25 mouse cellular contexts compared by ENCODE assay signal in the genomic region with DNA sequence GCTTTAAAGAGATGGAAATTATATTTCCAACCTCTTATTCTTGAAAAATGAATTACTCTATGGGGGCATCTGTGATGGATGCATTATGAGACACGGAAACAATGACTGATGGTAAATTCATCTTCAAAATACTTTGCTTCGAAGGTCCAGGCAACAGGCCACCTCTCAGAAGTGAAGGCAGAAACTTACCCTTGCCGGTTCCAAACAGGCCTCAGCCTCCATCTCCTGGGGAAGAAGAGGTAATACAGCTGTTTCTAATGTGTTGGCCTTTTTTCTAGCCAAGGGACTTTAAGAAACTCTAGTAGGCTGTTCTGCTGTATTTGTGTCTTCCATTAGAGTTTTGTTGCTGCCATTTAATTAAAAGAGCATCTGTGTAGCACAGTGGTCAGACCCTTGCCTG. TPM values are rescaled to one million over a fixed set of nuclear protein-coding genes. Genes with fewer than 3 reads are reported as not detected.
A peak's percentile ranks its signal among the peaks of the same experiment; 100 is the strongest.
DNase-seq lines count a peak whose midpoint lies in the region; ATAC-seq and TF ChIP-seq lines count a peak whose summit lies in the region.
"Had no signal": no experiment of that assay in that cellular context is flagged by ENCODE, and none has a peak within 500 bp of the region (broad histone marks: within the 10 kb centered on the region; RNA-seq: fewer than 3 reads in every experiment).

No protein-coding gene starts in this region.

- no peak overlapping the region for H3K27ac ChIP-seq in forebrain, postnatal 0 days (ENCODE audit: low read depth, low read length)
- no peak overlapping the region for H3K27ac ChIP-seq in forebrain, embryonic 13.5 days
- H3K27ac ChIP-seq in kidney, postnatal 0 days: no peak overlapping the region
- no peak overlapping the region for H3K27ac ChIP-seq in midbrain, postnatal 0 days (ENCODE audit: low read depth, low read length)
- H3K27ac ChIP-seq in midbrain, embryonic 15.5 days: no peak overlapping the region
- H3K27ac ChIP-seq: embryonic facial prominence, embryonic 15.5 days; heart, embryonic 15.5 days; hindbrain, embryonic 10.5 days; limb, embryonic 15.5 days; lung, embryonic 15.5 days; midbrain, embryonic 12.5 days; neural tube, embryonic 13.5 days had no signal

- WGBS in forebrain, postnatal 0 days: 80% methylated on average over 3 of the region's 3 CpGs
- 73% methylated on average over 3 of the region's 3 CpGs for WGBS in forebrain, embryonic 13.5 days
- 72% methylated on average over 3 of the region's 3 CpGs for WGBS in kidney, postnatal 0 days
- WGBS in midbrain, postnatal 0 days: 75% methylated on average over 3 of the region's 3 CpGs
- WGBS in midbrain, embryonic 15.5 days: 80% methylated on average over 3 of the region's 3 CpGs

- ATAC-seq in forebrain, postnatal 0 days: no peak
- ATAC-seq in forebrain, embryonic 13.5 days: no peak
- no peak for ATAC-seq in kidney, postnatal 0 days (replicated peaks; ENCODE audit: low FRiP score, low read depth)
- no peak for ATAC-seq in midbrain, postnatal 0 days (ENCODE audit: low FRiP score)
- no peak for ATAC-seq in midbrain, embryonic 15.5 days (replicated peaks)

- H3K9ac ChIP-seq in forebrain, postnatal 0 days: no peak overlapping the region
- no peak overlapping the region for H3K9ac ChIP-seq in forebrain, embryonic 13.5 days
- no peak overlapping the region for H3K9ac ChIP-seq in kidney, postnatal 0 days (ENCODE audit: low read depth, low read length)
- no peak overlapping the region for H3K9ac ChIP-seq in midbrain, postnatal 0 days (replicated peaks; ENCODE audit: low read length, poor library complexity, severe bottlenecking)
- H3K9ac ChIP-seq in midbrain, embryonic 15.5 days: no peak overlapping the region
- H3K9ac ChIP-seq: embryonic facial prominence, embryonic 15.5 days; heart, embryonic 15.5 days; limb, embryonic 15.5 days; lung, embryonic 15.5 days; midbrain, embryonic 12.5 days; neural tube, embryonic 13.5 days had no signal

- H3K9me3 ChIP-seq in forebrain, postnatal 0 days (ENCODE audit: low read length): no peaks in the 10 kb centered on the region
- no peaks in the 10 kb centered on the region for H3K9me3 ChIP-seq in forebrain, embryonic 13.5 days (replicated peaks)
- no peaks in the 10 kb centered on the region for H3K9me3 ChIP-seq in kidney, postnatal 0 days (replicated peaks; ENCODE audit: low read length)
- no peaks in the 10 kb centered on the region for H3K9me3 ChIP-seq in midbrain, postnatal 0 days (ENCODE audit: low read length)
- no peaks in the 10 kb centered on the region for H3K9me3 ChIP-seq in midbrain, embryonic 15.5 days
- H3K9me3 ChIP-seq: embryonic facial prominence, embryonic 15.5 days; heart, embryonic 15.5 days; hindbrain, embryonic 10.5 days; limb, embryonic 15.5 days; lung, embryonic 15.5 days; midbrain, embryonic 12.5 days; neural tube, embryonic 13.5 days had no signal

- no peaks in the 10 kb centered on the region for H3K36me3 ChIP-seq in forebrain, postnatal 0 days (ENCODE audit: insufficient read depth)
- H3K36me3 ChIP-seq in forebrain, embryonic 13.5 days (ENCODE audit: poor library complexity, severe bottlenecking): no peaks in the 10 kb centered on the region
- H3K36me3 ChIP-seq in kidney, postnatal 0 days (ENCODE audit: insufficient read depth, low read length): no peaks in the 10 kb centered on the region
- no peaks in the 10 kb centered on the region for H3K36me3 ChIP-seq in midbrain, postnatal 0 days (ENCODE audit: insufficient read depth, low read length)
- no peaks in the 10 kb centered on the region for H3K36me3 ChIP-seq in midbrain, embryonic 15.5 days (replicated peaks)
- H3K36me3 ChIP-seq: embryonic facial prominence, embryonic 15.5 days; heart, embryonic 15.5 days; hindbrain, embryonic 10.5 days; limb, embryonic 15.5 days; lung, embryonic 15.5 days; midbrain, embryonic 12.5 days; neural tube, embryonic 13.5 days had no signal

- no peaks in the 10 kb centered on the region for H3K4me1 ChIP-seq in forebrain, postnatal 0 days (ENCODE audit: insufficient read depth)
- no peaks in the 10 kb centered on the region for H3K4me1 ChIP-seq in forebrain, embryonic 13.5 days
- no peaks in the 10 kb centered on the region for H3K4me1 ChIP-seq in kidney, postnatal 0 days (replicated peaks; ENCODE audit: insufficient read depth, low read length)
- no peaks in the 10 kb centered on the region for H3K4me1 ChIP-seq in midbrain, postnatal 0 days (ENCODE audit: insufficient read depth, low read length)
- no peaks in the 10 kb centered on the region for H3K4me1 ChIP-seq in midbrain, embryonic 15.5 days
- H3K4me1 ChIP-seq: embryonic facial prominence, embryonic 15.5 days; heart, embryonic 15.5 days; limb, embryonic 15.5 days; lung, embryonic 15.5 days; midbrain, embryonic 12.5 days; neural tube, embryonic 13.5 days had no signal

- TF ChIP-seq CTCF in forebrain, postnatal 0 days (IDR thresholded peaks at IDR 0.05; ENCODE audit: low read depth): peak; percentile 44
- TF ChIP-seq CTCF in kidney, postnatal 0 days (IDR thresholded peaks at IDR 0.05; ENCODE audit: low read depth): peak; percentile 39; the same call in 1 of the 2 replicates
- peak; percentile 72 for TF ChIP-seq CTCF in midbrain, postnatal 0 days (IDR thresholded peaks at IDR 0.05)

- H3K4me3 ChIP-seq in forebrain, postnatal 0 days (ENCODE audit: low read depth, low read length): no peak overlapping the region
- no peak overlapping the region for H3K4me3 ChIP-seq in forebrain, embryonic 13.5 days
- no peak overlapping the region for H3K4me3 ChIP-seq in kidney, postnatal 0 days (replicated peaks; ENCODE audit: low read depth, low read length)
- no peak overlapping the region for H3K4me3 ChIP-seq in midbrain, postnatal 0 days (ENCODE audit: low read depth, low read length)
- H3K4me3 ChIP-seq in midbrain, embryonic 15.5 days: no peak overlapping the region
- H3K4me3 ChIP-seq: embryonic facial prominence, embryonic 15.5 days; heart, embryonic 15.5 days; hindbrain, embryonic 10.5 days; limb, embryonic 15.5 days; lung, embryonic 15.5 days; midbrain, embryonic 12.5 days; neural tube, embryonic 13.5 days had no signal

- DNase-seq in forebrain, postnatal 0 days: no peak
- DNase-seq in kidney, postnatal 0 days (ENCODE audit: low spot score): peak; percentile 11
- DNase-seq in kidney, postnatal 25 days: no peak
- no peak for DNase-seq in midbrain, postnatal 0 days (ENCODE audit: low spot score)
- no peak for DNase-seq in embryo, embryonic 10.5 days (ENCODE audit: low spot score)
- DNase-seq: adrenal gland, adult 2 months; cerebellum, adult 9-10 months; kidney, adult 8-10 months; kidney, postnatal 36 days; layer of hippocampus, adult 9-11 months; right cerebral cortex, adult 18-20 months; thymus, postnatal 14 days had no signal

- no peak overlapping the region for H3K4me2 ChIP-seq in forebrain, postnatal 0 days (ENCODE audit: low read depth)
- H3K4me2 ChIP-seq in forebrain, embryonic 13.5 days: no peak overlapping the region
- H3K4me2 ChIP-seq in kidney, postnatal 0 days (ENCODE audit: low read length): no peak overlapping the region
- no peak overlapping the region for H3K4me2 ChIP-seq in midbrain, postnatal 0 days (ENCODE audit: low read depth, low read length, poor library complexity, severe bottlenecking)
- no peak overlapping the region for H3K4me2 ChIP-seq in midbrain, embryonic 15.5 days
- H3K4me2 ChIP-seq: embryonic facial prominence, embryonic 15.5 days; heart, embryonic 15.5 days; limb, embryonic 15.5 days; lung, embryonic 15.5 days; midbrain, embryonic 12.5 days; neural tube, embryonic 13.5 days had no signal

- H3K27me3 ChIP-seq in forebrain, postnatal 0 days (ENCODE audit: insufficient read depth, low read length): peaks cover 16% of the 10 kb centered on the region
- no peaks in the 10 kb centered on the region for H3K27me3 ChIP-seq in forebrain, embryonic 13.5 days
- no peaks in the 10 kb centered on the region for H3K27me3 ChIP-seq in kidney, postnatal 0 days (ENCODE audit: insufficient read depth, low read length)
- no peaks in the 10 kb centered on the region for H3K27me3 ChIP-seq in midbrain, postnatal 0 days (ENCODE audit: insufficient read depth, low read length)
- H3K27me3 ChIP-seq in midbrain, embryonic 15.5 days (replicated peaks): no peaks in the 10 kb centered on the region
- H3K27me3 ChIP-seq: embryonic facial prominence, embryonic 15.5 days; heart, embryonic 15.5 days; limb, embryonic 15.5 days; lung, embryonic 15.5 days; midbrain, embryonic 12.5 days; neural tube, embryonic 13.5 days had no signal

RNA-seq across cellular contexts. Expression of gene 4930469K13Rik, which starts 11.3 kb away (rescaled TPM):
- total RNA-seq in forebrain, postnatal 0 days (2014; rRNA removed): not detected in 2 replicates
- polyA plus RNA-seq in forebrain, postnatal 0 days (2015; fragmentation: Nextera tagmentation; extraction: Ambion mirVana): not detected in 2 replicates
- polyA plus RNA-seq in forebrain, embryonic 13.5 days (2015; fragmentation: Nextera tagmentation; extraction: Ambion mirVana): not detected in 2 replicates
- polyA plus RNA-seq in kidney, postnatal 0 days (2015; fragmentation: Nextera tagmentation; extraction: Ambion mirVana): not detected in 2 replicates
- 0.66 and 0.76 TPM in 2 replicates for total RNA-seq in midbrain, postnatal 0 days (2014; rRNA removed)
- not detected in 2 replicates for polyA plus RNA-seq in midbrain, postnatal 0 days (2015; fragmentation: Nextera tagmentation; extraction: Ambion mirVana)
- polyA plus RNA-seq in midbrain, embryonic 15.5 days (2015; fragmentation: Nextera tagmentation; extraction: Ambion mirVana): not detected in 2 replicates
- total RNA-seq: adrenal gland, adult 2 months; common myeloid progenitor, adult 5-6 weeks; gastrocnemius, adult 18-20 months; granulocyte monocyte progenitor cell, adult 5-6 weeks; left cerebral cortex, postnatal 10 days had no signal
- polyA plus RNA-seq: adrenal gland, adult 2 months; heart, embryonic 15.5 days; hindbrain, embryonic 10.5 days; midbrain, embryonic 12.5 days had no signal

RNA-seq across cellular contexts. Expression of gene Lcp2, which starts 40.3 kb away (rescaled TPM):
- total RNA-seq in forebrain, postnatal 0 days (2014; rRNA removed): 3.5 and 4.4 TPM in 2 replicates
- polyA plus RNA-seq in forebrain, postnatal 0 days (2015; fragmentation: Nextera tagmentation; extraction: Ambion mirVana): 1.7 and 3.6 TPM in 2 replicates
- 0.96 and 1.4 TPM in 2 replicates for polyA plus RNA-seq in forebrain, embryonic 13.5 days (2015; fragmentation: Nextera tagmentation; extraction: Ambion mirVana)
- polyA plus RNA-seq in kidney, postnatal 0 days (2015; fragmentation: Nextera tagmentation; extraction: Ambion mirVana): 1.5 and 1.7 TPM in 2 replicates
- total RNA-seq in midbrain, postnatal 0 days (2014; rRNA removed): 1.6 and 2.7 TPM in 2 replicates
- 3.8 and 4.9 TPM in 2 replicates for polyA plus RNA-seq in midbrain, postnatal 0 days (2015; fragmentation: Nextera tagmentation; extraction: Ambion mirVana)
- 2.6 and 4.0 TPM in 2 replicates for polyA plus RNA-seq in midbrain, embryonic 15.5 days (2015; fragmentation: Nextera tagmentation; extraction: Ambion mirVana)
